Mouse (Mus musculus) heart, embryonic 13.5 days (tissue): Measurements from ENCODE around the gene Exoc2. TPM values are rescaled to one million over a fixed set of nuclear protein-coding genes. Genes with fewer than 3 reads are reported as not detected.

Experiments
- ATAC-seq: fragments of 200-750 bp; cut with Nextera tagmentation; 2 replicates; pipeline ENCODE4 v1.8.0; 2017; ENCODE audit warnings: moderate TSS enrichment; ENCODE audit not compliant: insufficient number of reproducible peaks, low FRiP score, low TSS enrichment; ENCODE audit errors: extremely low read depth
- H3K27ac ChIP-seq: fragments of 300-500 bp; sonication (generic); replicated peaks from 2 replicates; pipeline ENCODE4 v1.5.1; 2015; ENCODE audit warnings: moderate library complexity, mild to moderate bottlenecking, inconsistent platforms
- H3K27me3 ChIP-seq: fragments of 300-500 bp; sonication (generic); replicated peaks from 2 replicates; pipeline ENCODE4 v1.6.1; 2015; ENCODE audit warnings: mild to moderate bottlenecking, inconsistent platforms
- H3K36me3 ChIP-seq: fragments of 300-500 bp; sonication (generic); 2 replicates; pipeline ENCODE4 v1.6.1; 2015; ENCODE audit warnings: mild to moderate bottlenecking, inconsistent platforms
- H3K4me1 ChIP-seq: fragments of 300-500 bp; sonication (generic); 2 replicates; pipeline ENCODE4 v1.6.1; 2015; ENCODE audit warnings: inconsistent platforms
- H3K4me2 ChIP-seq: fragments of 300-500 bp; sonication (generic); 2 replicates; pipeline ENCODE4 v1.6.1; 2015; ENCODE audit warnings: inconsistent platforms, mild to moderate bottlenecking, moderate library complexity
- H3K4me3 ChIP-seq: fragments of 300-500 bp; sonication (generic); 2 replicates; pipeline ENCODE4 v1.5.1; 2015; ENCODE audit warnings: moderate library complexity, mild to moderate bottlenecking, inconsistent platforms
- H3K9ac ChIP-seq: fragments of 300-500 bp; sonication (generic); 2 replicates; pipeline ENCODE4 v1.6.1; 2015; ENCODE audit warnings: inconsistent platforms, mild to moderate bottlenecking, moderate library complexity
- H3K9me3 ChIP-seq: fragments of 300-500 bp; sonication (generic); 2 replicates; pipeline ENCODE4 v1.6.1; 2016; ENCODE audit warnings: inconsistent platforms
- WGBS: fragments of 180-500 bp; shearing (Covaris S2); methylation state at CpG from one replicate; pipeline ENCODE4 v1.1.7; 2015; ENCODE audit warnings: mixed read lengths; 5-methylcytosine and 5-hydroxymethylcytosine counted together
- polyA plus RNA-seq: library from polyadenylated mRNA; unstranded; fragments of >200 nt; fragmentation: Nextera tagmentation; extraction: Ambion mirVana; gene quantifications from 2 replicates; pipeline ENCODE4 v1.2.1, GENCODE M21; 2015

Gene Exoc2
- polyA plus RNA-seq, 1 experiment from 2014 or later, result 20.1 TPM

- H3K4me1 ChIP-seq, result 0 out of 2 replicates have a peak, but pooled peaks cover 4% of the 10 kb centered on the region
- H3K36me3 ChIP-seq, result peaks cover 7% of the 10 kb centered on the region; the same call in 1 of the 2 replicates
- WGBS, result 82% methylated on average over 4 of the region's 4 CpGs
- no peak overlapping the region for H3K27ac ChIP-seq
- no peaks in the 10 kb centered on the region for H3K9me3 ChIP-seq
- no peak overlapping the region for H3K4me2 ChIP-seq
- ATAC-seq, result no peak
- no peak overlapping the region for H3K4me3 ChIP-seq
- no peak overlapping the region for H3K9ac ChIP-seq
- no peaks in the 10 kb centered on the region for H3K27me3 ChIP-seq
These were observed 130.8 kb downstream of the Exoc2 start for GRCm38 (mm10) chr13:30843049-30843448.

GRCm38 (mm10) chr13:30841843-30842242, 132.1 kb downstream of the Exoc2 start:
- Histone ChIP-seq H3K9me3 (no peaks in the 10 kb centered on the region), H3K9ac (no peak overlapping the region), H3K27me3 (no peaks in the 10 kb centered on the region), H3K36me3 (peaks cover 7% of the 10 kb centered on the region; the same call in 1 of the 2 replicates), H3K4me1 (0 out of 2 replicates have a peak, but pooled peaks cover 4% of the 10 kb centered on the region), H3K27ac (no peak overlapping the region), H3K4me3 (no peak overlapping the region), H3K4me2 (no peak overlapping the region)
- ATAC-seq, result no peak
- 47% methylated on average over 2 of the region's 2 CpGs for WGBS

- WGBS, result 65% methylated on average over 4 of the region's 4 CpGs
- H3K9ac ChIP-seq, result no peak overlapping the region
- no peaks in the 10 kb centered on the region for H3K9me3 ChIP-seq
- H3K27me3 ChIP-seq, result no peaks in the 10 kb centered on the region
- H3K4me2 ChIP-seq, result no peak overlapping the region
- no peak overlapping the region for H3K4me3 ChIP-seq
- H3K4me1 ChIP-seq, result 0 out of 2 replicates have a peak, but pooled peaks cover 4% of the 10 kb centered on the region
- no peak overlapping the region for H3K27ac ChIP-seq
- H3K36me3 ChIP-seq, result peaks cover 7% of the 10 kb centered on the region; the same call in 1 of the 2 replicates
- ATAC-seq, result no peak
These were observed 132.6 kb downstream of the Exoc2 start for GRCm38 (mm10) chr13:30841306-30841705.

- Histone ChIP-seq H3K27ac (no peak overlapping the region), H3K4me1 (0 out of 2 replicates have a peak, but pooled peaks cover 4% of the 10 kb centered on the region)
- 83% methylated on average over 3 of the region's 3 CpGs for WGBS
These were observed 133.2 kb downstream of the Exoc2 start for GRCm38 (mm10) chr13:30840700-30841099.

GRCm38 (mm10) chr13:30836342-30836741, 137.6 kb downstream of the Exoc2 start:
- Histone ChIP-seq H3K4me2 (no peak overlapping the region), H3K27ac (no peak overlapping the region), H3K9ac (no peak overlapping the region), H3K4me1 (peaks cover 12% of the 10 kb centered on the region), H3K36me3 (no peaks in the 10 kb centered on the region), H3K27me3 (no peaks in the 10 kb centered on the region), H3K4me3 (no peak overlapping the region), H3K9me3 (no peaks in the 10 kb centered on the region)
- 80% methylated on average over 1 of the region's 1 CpGs for WGBS
- no peak for ATAC-seq

More at GRCm38 (mm10) chr13:30840700-30841099, 133.2 kb downstream of the Exoc2 start:
- ATAC-seq, result no peak
- no peak overlapping the region for H3K4me3 ChIP-seq
- H3K9ac ChIP-seq, result no peak overlapping the region
- peaks cover 7% of the 10 kb centered on the region; the same call in 1 of the 2 replicates for H3K36me3 ChIP-seq
- H3K4me2 ChIP-seq, result no peak overlapping the region
- no peaks in the 10 kb centered on the region for H3K9me3 ChIP-seq
- H3K27me3 ChIP-seq, result no peaks in the 10 kb centered on the region

- 83% methylated on average over 9 of the region's 9 CpGs for WGBS
- no peak for ATAC-seq
- H3K4me2 ChIP-seq, result no peak overlapping the region
- H3K27ac ChIP-seq, result no peak overlapping the region
- H3K9ac ChIP-seq, result no peak overlapping the region
- H3K27me3 ChIP-seq, result no peaks in the 10 kb centered on the region
- no peaks in the 10 kb centered on the region for H3K9me3 ChIP-seq
- H3K4me1 ChIP-seq, result peaks cover 23% of the 10 kb centered on the region
- no peak overlapping the region for H3K4me3 ChIP-seq
- no peaks in the 10 kb centered on the region for H3K36me3 ChIP-seq
These were observed 139.0 kb downstream of the Exoc2 start for GRCm38 (mm10) chr13:30834859-30835258.

GRCm38 (mm10) chr13:30834349-30834748, 139.5 kb downstream of the Exoc2 start:
- Histone ChIP-seq H3K4me2 (0 out of 2 replicates have a peak overlapping the region, but pooled peaks have one; percentile 1), H3K27me3 (no peaks in the 10 kb centered on the region), H3K9me3 (no peaks in the 10 kb centered on the region), H3K36me3 (no peaks in the 10 kb centered on the region), H3K4me3 (no peak overlapping the region), H3K27ac (no peak overlapping the region), H3K9ac (no peak overlapping the region), H3K4me1 (peaks cover 23% of the 10 kb centered on the region)
- no peak for ATAC-seq
- WGBS, result 66% methylated on average over 6 of the region's 6 CpGs

- no peak overlapping the region for H3K4me2 ChIP-seq
- H3K4me3 ChIP-seq, result no peak overlapping the region
- ATAC-seq, result no peak
- peaks cover 23% of the 10 kb centered on the region for H3K4me1 ChIP-seq
- WGBS, result 70% methylated on average over 6 of the region's 6 CpGs
- H3K27ac ChIP-seq, result no peak overlapping the region
- H3K9me3 ChIP-seq, result no peaks in the 10 kb centered on the region
- no peaks in the 10 kb centered on the region for H3K27me3 ChIP-seq
- H3K9ac ChIP-seq, result no peak overlapping the region
- H3K36me3 ChIP-seq, result no peaks in the 10 kb centered on the region
These were observed 140.3 kb downstream of the Exoc2 start for GRCm38 (mm10) chr13:30833476-30834149.

- WGBS, result 61% methylated on average over 6 of the region's 6 CpGs
- Histone ChIP-seq H3K4me2 (no peak overlapping the region), H3K27ac (no peak overlapping the region), H3K9me3 (no peaks in the 10 kb centered on the region), H3K36me3 (no peaks in the 10 kb centered on the region), H3K4me1 (peaks cover 23% of the 10 kb centered on the region), H3K9ac (no peak overlapping the region), H3K4me3 (no peak overlapping the region), H3K27me3 (no peaks in the 10 kb centered on the region)
- no peak for ATAC-seq
These were observed 142.5 kb downstream of the Exoc2 start for GRCm38 (mm10) chr13:30831369-30831768.

GRCm38 (mm10) chr13:30826511-30826910, 147.4 kb downstream of the Exoc2 start:
- 94% methylated on average over 7 of the region's 7 CpGs for WGBS
- H3K4me3 ChIP-seq, result no peak overlapping the region
- ATAC-seq, result no peak

GRCm38 (mm10) chr13:30824903-30825302, 149.0 kb downstream of the Exoc2 start:
- Histone ChIP-seq H3K4me2 (no peak overlapping the region), H3K4me1 (peaks cover 10% of the 10 kb centered on the region), H3K27ac (no peak overlapping the region), H3K36me3 (peaks cover 28% of the 10 kb centered on the region), H3K9ac (no peak overlapping the region), H3K9me3 (no peaks in the 10 kb centered on the region), H3K27me3 (no peaks in the 10 kb centered on the region), H3K4me3 (no peak overlapping the region)
- ATAC-seq, result no peak
- WGBS, result 48% methylated on average over 3 of the region's 3 CpGs

More at GRCm38 (mm10) chr13:30826511-30826910, 147.4 kb downstream of the Exoc2 start:
- Histone ChIP-seq H3K27me3 (no peaks in the 10 kb centered on the region), H3K9me3 (no peaks in the 10 kb centered on the region), H3K27ac (no peak overlapping the region), H3K4me2 (no peak overlapping the region), H3K36me3 (peaks cover 18% of the 10 kb centered on the region), H3K9ac (no peak overlapping the region), H3K4me1 (peaks cover 17% of the 10 kb centered on the region)

GRCm38 (mm10) chr13:30820555-30820954, 153.3 kb downstream of the Exoc2 start:
- H3K27ac ChIP-seq, result no peak overlapping the region
- peaks cover 63% of the 10 kb centered on the region for H3K36me3 ChIP-seq
- no peaks in the 10 kb centered on the region for H3K9me3 ChIP-seq
- H3K4me2 ChIP-seq, result no peak overlapping the region
- no peak overlapping the region for H3K4me3 ChIP-seq
- H3K27me3 ChIP-seq, result no peaks in the 10 kb centered on the region
- WGBS, result 47% methylated on average over 7 of the region's 7 CpGs
- ATAC-seq, result no peak
- H3K9ac ChIP-seq, result no peak overlapping the region
- peaks cover 10% of the 10 kb centered on the region for H3K4me1 ChIP-seq
